Mouse (Mus musculus) liver, embryonic 11.5 days (tissue): ENCODE measurements at regions not wholly inside any gene's neighbourhood (a gene's known extent, or its start where the extent isn't known, plus 50 kb on each side); places are given as distances from the start of the nearest gene placed in this dataset.

Experiments
- ATAC-seq: fragments of 200-750 bp; cut with Nextera tagmentation; replicated peaks from 2 replicates; pipeline ENCODE4 v1.8.0; 2017; ENCODE audit warnings: moderate number of reproducible peaks, mild to moderate bottlenecking, moderate TSS enrichment, moderate library complexity; ENCODE audit not compliant: low FRiP score
- DNase-seq: peaks from one replicate; pipeline ENCODE4 v3.0.0-alpha.2; 2017; ENCODE audit warnings: low spot score
- H3K27ac ChIP-seq: fragments of 300-500 bp; sonication (generic); 2 replicates; pipeline ENCODE4 v1.5.1; 2014; ENCODE audit warnings: mild to moderate bottlenecking, low read depth, low read length, control low read depth
- H3K27me3 ChIP-seq: fragments of 300-500 bp; sonication (generic); replicated peaks from 2 replicates; pipeline ENCODE4 v1.6.1; 2014; ENCODE audit warnings: low read length, mixed read lengths; ENCODE audit not compliant: control insufficient read depth, insufficient read depth
- H3K36me3 ChIP-seq: fragments of 300-500 bp; sonication (generic); 2 replicates; pipeline ENCODE4 v1.6.1; 2014; ENCODE audit warnings: mild to moderate bottlenecking, low read length, moderate library complexity, mixed read lengths; ENCODE audit not compliant: control insufficient read depth, insufficient read depth
- H3K4me1 ChIP-seq: fragments of 300-500 bp; sonication (generic); replicated peaks from 2 replicates; pipeline ENCODE4 v1.6.1; 2014; ENCODE audit warnings: low read length, mixed read lengths; ENCODE audit not compliant: control insufficient read depth, insufficient read depth
- H3K4me2 ChIP-seq: fragments of 300-500 bp; sonication (generic); 2 replicates; pipeline ENCODE4 v1.6.1; 2014; ENCODE audit warnings: mild to moderate bottlenecking, control low read depth, moderate library complexity
- H3K4me3 ChIP-seq: fragments of 300-500 bp; sonication (generic); 2 replicates; pipeline ENCODE4 v1.5.1; 2014; ENCODE audit warnings: low read depth, low read length, control low read depth
- H3K9ac ChIP-seq: fragments of 300-500 bp; sonication (generic); 2 replicates; pipeline ENCODE4 v1.6.1; 2014; ENCODE audit warnings: low read depth, low read length, control low read depth
- H3K9me3 ChIP-seq: fragments of 300-500 bp; sonication (generic); 2 replicates; pipeline ENCODE4 v1.6.1; 2016; ENCODE audit warnings: low read length, inconsistent platforms, mixed read lengths; ENCODE audit not compliant: control insufficient read depth
- WGBS: fragments of 180-500 bp; shearing (Covaris S2); extraction: QIAGEN DNeasy Blood & Tissue Kit; methylation state at CpG from one replicate; pipeline ENCODE4 v1.1.7; 2014; 5-methylcytosine and 5-hydroxymethylcytosine counted together

DNA sequence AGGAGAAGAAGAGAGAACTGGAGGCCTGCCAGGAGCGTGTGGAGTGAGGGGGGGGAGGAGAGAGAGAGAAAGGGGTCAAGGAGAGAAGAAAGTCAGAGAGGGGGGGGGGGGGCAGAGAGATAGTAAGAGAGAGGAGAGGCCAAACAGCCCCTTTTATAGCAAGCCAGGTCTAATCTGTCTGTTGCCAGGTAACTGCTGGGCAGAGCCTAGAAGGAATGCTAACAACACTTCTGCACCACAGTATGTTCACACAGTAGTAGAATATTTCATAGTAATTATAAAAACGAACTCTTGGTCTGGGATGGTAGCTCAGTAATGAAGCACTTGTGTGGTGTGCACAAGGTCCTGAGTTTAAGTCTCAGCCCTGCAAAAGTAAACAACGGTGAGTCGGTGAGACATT lies 248.4 kb upstream of the Cdh5 start:
- Histone ChIP-seq H3K27me3 (no peaks in the 10 kb centered on the region), H3K4me1 (no peaks in the 10 kb centered on the region), H3K4me2 (no peak overlapping the region), H3K4me3 (no peak overlapping the region), H3K27ac (no peak overlapping the region), H3K9me3 (no peaks in the 10 kb centered on the region), H3K36me3 (no peaks in the 10 kb centered on the region), H3K9ac (no peak overlapping the region)
- ATAC-seq, result no peak
- WGBS, result 72% methylated on average over 4 of the region's 4 CpGs
- DNase-seq, result no peak

DNA sequence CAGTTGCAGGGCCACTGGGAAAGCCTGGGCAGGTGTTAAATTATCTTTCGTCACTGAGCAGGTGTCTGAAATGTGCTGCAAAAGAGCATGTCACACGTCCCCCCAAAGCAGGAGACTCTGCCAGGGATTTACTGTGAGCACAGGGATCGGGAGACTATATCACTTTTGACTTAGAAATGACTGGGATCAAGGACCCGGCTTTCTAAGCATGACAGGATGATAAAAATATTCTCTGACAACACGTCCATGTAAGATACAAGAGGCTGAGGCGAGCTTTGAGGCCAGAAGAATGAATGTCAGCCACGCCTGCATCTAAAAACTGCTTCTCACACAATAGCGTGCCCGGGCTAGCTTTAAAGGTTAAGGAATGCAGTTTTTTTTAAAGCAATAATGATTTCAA lies 246.1 kb upstream of the Cdh5 start:
- 66% methylated on average over 9 of the region's 9 CpGs for WGBS
- no peak overlapping the region for H3K4me2 ChIP-seq

DNA sequence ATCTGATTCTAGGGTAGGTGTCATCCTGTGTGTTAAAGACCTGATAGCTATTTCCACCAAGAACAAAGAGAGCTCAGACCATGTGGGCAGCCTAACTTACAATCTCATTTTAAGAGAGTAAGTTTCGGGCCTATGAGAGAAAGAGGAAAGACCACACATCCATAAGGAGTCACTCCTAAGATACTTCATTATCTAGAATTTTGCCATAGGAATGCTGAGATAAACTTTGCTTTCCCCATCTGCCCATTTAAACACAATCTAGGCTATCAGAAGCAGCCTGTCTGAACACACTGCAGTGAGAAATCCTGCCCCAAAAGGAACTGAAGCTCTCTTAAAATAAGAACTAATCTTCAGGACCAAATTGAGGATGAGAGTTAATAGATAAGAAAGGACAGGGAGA lies 242.3 kb upstream of the Cdh5 start:
- Histone ChIP-seq H3K36me3 (no peaks in the 10 kb centered on the region), H3K27ac (no peak overlapping the region), H3K4me1 (no peaks in the 10 kb centered on the region), H3K4me3 (no peak overlapping the region), H3K9ac (no peak overlapping the region), H3K27me3 (no peaks in the 10 kb centered on the region), H3K9me3 (no peaks in the 10 kb centered on the region), H3K4me2 (no peak overlapping the region)
- no peak for ATAC-seq
- no peak for DNase-seq
- WGBS, result 67% methylated on average over 1 of the region's 1 CpGs

More for the DNA sequence above, 246.1 kb upstream of the Cdh5 start:
- DNase-seq (no peak), ATAC-seq (no peak)
- Histone ChIP-seq H3K27me3 (no peaks in the 10 kb centered on the region), H3K9ac (no peak overlapping the region), H3K9me3 (no peaks in the 10 kb centered on the region), H3K36me3 (no peaks in the 10 kb centered on the region), H3K4me1 (no peaks in the 10 kb centered on the region), H3K4me3 (no peak overlapping the region), H3K27ac (no peak overlapping the region)

DNA sequence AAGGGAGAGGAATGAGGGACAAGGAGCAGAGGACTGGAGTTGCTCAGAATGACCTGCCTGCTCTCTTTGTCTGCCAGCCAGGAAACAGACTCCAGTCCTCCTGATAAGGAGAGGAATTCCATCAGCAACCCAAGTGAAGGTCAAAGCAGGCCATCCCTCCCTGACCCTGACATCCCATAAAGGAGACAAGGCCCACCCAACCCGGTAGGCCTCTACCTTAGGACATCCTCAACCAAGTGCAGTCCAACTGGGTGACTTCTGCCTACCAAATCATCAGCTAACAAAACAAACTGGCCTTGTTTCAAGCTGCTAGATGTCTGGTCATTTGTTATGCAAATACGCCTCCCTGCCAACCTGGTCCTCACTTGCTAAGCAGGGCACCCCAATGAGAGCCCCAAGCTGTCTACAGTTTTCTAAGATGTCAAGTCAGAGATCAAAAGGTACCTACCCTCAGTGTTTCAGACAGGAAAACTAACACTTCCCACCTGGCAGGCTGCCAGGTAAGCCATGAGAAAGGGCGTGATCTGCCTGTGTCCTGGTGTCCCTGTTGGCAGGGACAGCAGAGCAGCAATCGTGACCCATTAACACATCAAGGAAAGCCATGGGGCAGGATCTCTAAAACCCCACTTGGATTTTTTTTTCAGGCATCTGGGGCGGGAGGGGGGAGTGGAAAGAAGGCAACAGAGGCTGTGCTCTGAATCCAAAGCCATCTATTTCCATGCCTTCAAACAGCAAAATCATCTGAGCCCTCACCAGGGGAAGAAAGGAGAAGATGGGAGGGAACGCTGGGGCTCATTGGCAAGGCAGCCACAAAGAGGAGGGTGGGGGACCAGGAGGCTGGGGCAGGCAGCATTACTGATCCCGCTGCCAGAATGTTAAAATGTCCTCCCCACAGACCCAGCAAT lies 227.6 kb upstream of the Cdh5 start:
- no peaks in the 10 kb centered on the region for H3K36me3 ChIP-seq
- 0 out of 2 replicates have a peak, but pooled peaks cover 5% of the 10 kb centered on the region for H3K4me1 ChIP-seq
- ATAC-seq, result no peak; the same call in 1 of the 2 replicates
- no peak overlapping the region for H3K9ac ChIP-seq
- H3K9me3 ChIP-seq, result no peaks in the 10 kb centered on the region
- H3K4me3 ChIP-seq, result no peak overlapping the region
- no peak for DNase-seq
- H3K4me2 ChIP-seq, result no peak overlapping the region
- 35% methylated on average over 7 of the region's 7 CpGs for WGBS
- no peaks in the 10 kb centered on the region for H3K27me3 ChIP-seq
- no peak overlapping the region for H3K27ac ChIP-seq

DNA sequence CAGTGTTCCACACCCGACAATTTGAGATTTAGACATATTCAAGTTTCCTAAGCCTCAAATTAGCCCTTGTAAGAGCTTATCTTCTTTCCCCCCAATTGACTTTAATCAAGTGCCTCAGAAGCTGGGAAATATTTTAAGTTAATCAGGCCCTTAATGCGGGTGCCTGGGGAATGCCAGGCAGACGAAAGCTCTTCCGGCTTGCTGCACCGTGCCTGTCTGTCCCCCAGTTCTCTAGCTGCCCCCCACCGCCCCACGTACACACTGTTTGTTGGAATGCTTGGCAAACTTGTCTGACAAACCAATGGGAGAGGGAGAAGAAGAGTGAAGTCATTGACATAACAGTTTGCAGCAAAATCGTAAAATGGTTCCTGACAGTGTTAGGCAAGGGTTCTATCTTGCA lies 226.9 kb upstream of the Cdh5 start:
- H3K9me3 ChIP-seq, result no peaks in the 10 kb centered on the region
- no peak for DNase-seq
- no peak overlapping the region for H3K4me3 ChIP-seq
- no peak overlapping the region for H3K4me2 ChIP-seq
- H3K27ac ChIP-seq, result no peak overlapping the region
- no peak overlapping the region for H3K9ac ChIP-seq
- H3K4me1 ChIP-seq, result 0 out of 2 replicates have a peak, but pooled peaks cover 5% of the 10 kb centered on the region
- H3K36me3 ChIP-seq, result no peaks in the 10 kb centered on the region
- WGBS, result 43% methylated on average over 8 of the region's 8 CpGs
- H3K27me3 ChIP-seq, result no peaks in the 10 kb centered on the region
- no peak for ATAC-seq

DNA sequence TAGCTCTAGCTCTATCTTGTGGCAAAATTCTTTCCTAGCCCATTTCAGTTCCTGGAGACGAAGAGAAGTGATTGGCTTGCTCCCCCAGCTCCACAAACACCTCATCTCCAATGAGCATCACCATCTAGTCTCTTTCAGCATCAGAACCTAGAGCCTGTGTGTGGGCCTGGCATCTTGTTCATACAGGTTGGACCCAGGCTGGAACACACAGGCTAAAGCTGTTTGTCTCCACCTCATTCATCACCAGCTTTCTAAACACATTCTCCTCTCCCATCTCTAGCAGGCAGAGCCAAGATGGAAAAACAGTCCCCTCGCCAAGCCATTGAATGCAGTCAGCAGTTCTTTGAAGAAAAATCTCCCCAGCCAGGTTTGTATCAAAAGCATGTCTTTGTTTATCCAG lies 221.9 kb upstream of the Cdh5 start:
- H3K4me2 ChIP-seq, result no peak overlapping the region
- H3K4me3 ChIP-seq, result no peak overlapping the region
- no peak for ATAC-seq
- H3K9me3 ChIP-seq, result no peaks in the 10 kb centered on the region
- no peaks in the 10 kb centered on the region for H3K4me1 ChIP-seq
- H3K27ac ChIP-seq, result no peak overlapping the region
- no peak for DNase-seq
- WGBS, result 69% methylated on average over 2 of the region's 2 CpGs
- H3K9ac ChIP-seq, result no peak overlapping the region
- no peaks in the 10 kb centered on the region for H3K27me3 ChIP-seq
- H3K36me3 ChIP-seq, result no peaks in the 10 kb centered on the region

DNA sequence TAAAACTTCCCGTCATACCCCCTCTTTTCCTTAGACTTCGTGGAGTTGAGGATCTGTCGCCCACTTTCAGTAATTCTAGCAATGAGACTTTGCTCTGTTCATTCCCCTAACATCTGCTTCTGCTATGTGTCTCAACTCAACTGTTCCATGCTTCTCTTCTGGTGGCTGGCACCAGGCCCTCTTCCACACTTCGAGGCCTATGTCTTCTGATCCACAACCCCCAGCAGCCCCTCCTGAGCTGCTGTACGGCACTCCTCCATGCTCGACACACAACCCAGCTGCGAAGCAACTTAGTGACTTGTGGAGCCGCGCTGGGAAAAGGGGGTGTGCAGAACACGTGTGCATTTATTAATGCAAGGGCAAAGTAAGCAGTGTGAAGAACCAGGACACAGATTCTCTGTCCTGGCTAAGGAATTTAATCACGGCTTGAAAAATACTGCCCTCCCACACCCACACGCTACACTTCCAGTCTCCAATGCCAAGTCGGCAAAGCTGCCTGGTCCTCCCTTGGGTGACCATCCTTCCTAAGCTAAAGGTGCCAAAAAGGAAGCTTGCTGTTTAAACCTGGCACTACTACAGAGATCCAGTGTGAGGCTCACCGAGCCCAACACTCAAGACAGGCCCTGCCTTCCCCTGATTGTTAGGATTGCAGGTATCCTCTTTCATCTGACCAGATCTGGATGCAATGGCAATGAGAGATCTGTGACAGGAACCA lies 220.8 kb upstream of the Cdh5 start:
- H3K4me2 ChIP-seq, result no peak overlapping the region
- no peak overlapping the region for H3K9ac ChIP-seq
- ATAC-seq (no peak), DNase-seq (no peak)
- no peaks in the 10 kb centered on the region for H3K4me1 ChIP-seq
- H3K4me3 ChIP-seq, result no peak overlapping the region
- H3K27ac ChIP-seq, result no peak overlapping the region
- no peaks in the 10 kb centered on the region for H3K27me3 ChIP-seq
- WGBS, result 85% methylated on average over 14 of the region's 14 CpGs
- H3K36me3 ChIP-seq, result no peaks in the 10 kb centered on the region
- no peaks in the 10 kb centered on the region for H3K9me3 ChIP-seq

DNA sequence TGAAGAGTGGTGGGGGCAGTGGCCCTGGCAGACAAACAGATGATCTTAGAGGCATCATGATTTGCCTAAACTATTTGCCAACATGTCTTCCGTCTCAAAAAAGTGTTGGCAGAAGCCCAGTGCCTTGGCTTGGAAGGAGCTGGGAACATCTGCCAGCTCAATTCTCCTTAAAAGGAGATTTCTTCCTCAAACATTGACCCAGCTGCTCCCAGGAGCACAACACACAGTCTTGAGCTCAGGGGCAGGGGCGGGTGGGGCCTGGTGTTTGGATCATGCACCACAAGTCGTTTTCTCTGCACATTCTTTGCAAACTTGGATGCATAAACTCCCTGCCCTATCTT lies 220.3 kb upstream of the Cdh5 start:
- H3K4me1 ChIP-seq, result no peaks in the 10 kb centered on the region
- 68% methylated on average over 3 of the region's 3 CpGs for WGBS
- H3K27ac ChIP-seq, result no peak overlapping the region
- DNase-seq (no peak), ATAC-seq (no peak)
- no peak overlapping the region for H3K4me2 ChIP-seq
- no peaks in the 10 kb centered on the region for H3K36me3 ChIP-seq
- H3K4me3 ChIP-seq, result no peak overlapping the region
- no peak overlapping the region for H3K9ac ChIP-seq
- H3K9me3 ChIP-seq, result no peaks in the 10 kb centered on the region
- H3K27me3 ChIP-seq, result no peaks in the 10 kb centered on the region
